Mouse (Mus musculus) C2C12 (cell line): ENCODE results near the gene Mapkap1. TPM values are rescaled to one million over a fixed set of nuclear protein-coding genes. Genes with fewer than 3 reads are reported as not detected.
A peak's percentile ranks its signal among the peaks of the same experiment; 100 is the strongest.

Experiments used
- H3K27me3 ChIP-seq: one replicate; pipeline ENCODE4 v1.6.1; 2011; ENCODE audit not compliant: control insufficient read depth, insufficient read depth, insufficient read length
- H3K36me3 ChIP-seq: one replicate; pipeline ENCODE4 v1.6.1; 2011; ENCODE audit not compliant: control insufficient read depth, insufficient read depth
- H3K4me3 ChIP-seq: one replicate; pipeline ENCODE4 v1.5.1; 2011; ENCODE audit warnings: mild to moderate bottlenecking, control low read depth; ENCODE audit not compliant: poor library complexity, insufficient read depth, severe bottlenecking
- H3K79me2 ChIP-seq: one replicate; pipeline ENCODE4 v1.6.1; 2011; ENCODE audit not compliant: control insufficient read depth, insufficient read depth
- H3K79me3 ChIP-seq: one replicate; pipeline ENCODE4 v1.6.1; 2011; ENCODE audit warnings: low read depth, control low read depth
- H3ac ChIP-seq: one replicate; pipeline ENCODE3; 2011; ENCODE audit warnings: low read depth; ENCODE audit not compliant: control insufficient read depth, insufficient read length
- CEBPB ChIP-seq: IDR thresholded peaks from one replicate; pipeline ENCODE4 v1.6.1; 2011; ENCODE audit warnings: low read depth, mild to moderate bottlenecking, control low read depth, moderate library complexity
- CTCF ChIP-seq: IDR thresholded peaks from one replicate; pipeline ENCODE4 v1.5.1; 2011; ENCODE audit not compliant: control insufficient read depth, insufficient read depth, insufficient read length
- FOSL1 ChIP-seq: IDR thresholded peaks from one replicate; pipeline ENCODE4 v1.8.0; 2011; ENCODE audit warnings: mild to moderate bottlenecking, low read length; ENCODE audit not compliant: poor library complexity, insufficient read depth, severe bottlenecking
- MAX ChIP-seq: IDR thresholded peaks from one replicate; pipeline ENCODE4 v1.6.1; 2011; ENCODE audit warnings: mild to moderate bottlenecking, control low read depth
- MYOD1 ChIP-seq: IDR thresholded peaks from one replicate; pipeline ENCODE4 v1.6.1; 2011; ENCODE audit warnings: low read depth; ENCODE audit not compliant: control insufficient read depth, insufficient read length
- MYOG ChIP-seq: IDR thresholded peaks from one replicate; pipeline ENCODE4 v1.6.1; 2011; ENCODE audit not compliant: control insufficient read depth, insufficient read length; ENCODE audit errors: extremely low read depth
- USF1 ChIP-seq: IDR thresholded peaks from one replicate; pipeline ENCODE4 v1.6.1; 2011; ENCODE audit warnings: low read depth, mild to moderate bottlenecking, control low read depth, moderate library complexity
- polyA plus RNA-seq: library from polyadenylated mRNA; unstranded; fragments of >200 nt; fragmentation: generic; extraction: Trizol; gene quantifications from one replicate; pipeline ENCODE4 v1.2.1, GENCODE M21; 2012; ENCODE audit warnings: missing spikeins

The Mapkap1 gene
- polyA plus RNA-seq, 1 experiment = 33.2 TPM

DNA sequence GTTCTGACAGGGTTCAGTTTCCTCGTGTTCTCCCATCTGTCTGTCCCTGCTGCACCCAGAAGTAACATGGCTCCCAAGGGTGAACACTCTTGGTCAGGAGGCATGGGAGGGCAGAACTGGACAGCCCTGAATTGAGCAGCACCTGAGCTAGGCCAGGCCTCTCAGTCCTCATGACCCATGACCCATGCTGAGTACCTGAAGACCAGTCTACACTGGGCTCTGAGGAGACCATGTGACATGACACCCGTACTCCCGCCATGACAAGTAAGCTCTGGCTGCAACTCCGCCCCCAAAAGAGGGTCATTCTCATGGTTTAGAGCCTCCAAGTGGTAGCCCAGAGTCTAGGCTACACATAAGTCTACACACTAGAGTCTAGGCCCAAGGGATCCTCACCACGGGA lies 233.2 kb downstream of the Mapkap1 start:
- no peaks in the 10 kb centered on the region for H3K79me2 ChIP-seq
- TF ChIP-seq MYOG (no peak), CEBPB (no peak), MAX (no peak), FOSL1 (no peak)
- H3K27me3 ChIP-seq = no peaks in the 10 kb centered on the region
- no peaks in the 10 kb centered on the region for H3K79me3 ChIP-seq
- no peaks in the 10 kb centered on the region for H3K36me3 ChIP-seq
- no peak overlapping the region for H3K4me3 ChIP-seq
- H3ac ChIP-seq = no peak overlapping the region

DNA sequence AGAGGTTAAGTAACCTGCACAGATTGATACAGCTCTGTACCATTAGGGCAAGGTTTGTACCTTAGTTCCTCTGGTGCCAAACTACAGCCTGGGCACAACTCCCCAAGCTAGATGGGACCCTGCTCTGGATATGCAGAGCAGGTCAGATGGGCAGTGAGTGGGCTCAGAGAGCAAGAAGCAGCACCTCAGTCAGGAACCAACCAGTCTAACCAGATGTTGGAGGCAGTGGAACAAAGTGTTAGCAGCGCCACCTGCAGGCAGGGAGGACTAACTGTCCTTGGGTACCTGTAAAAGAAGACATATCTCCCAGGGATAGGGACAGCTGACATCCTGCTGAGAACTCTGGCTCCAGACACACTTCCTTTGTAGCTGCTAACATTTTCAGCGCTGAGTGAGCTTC lies 235.8 kb downstream of the Mapkap1 start:
- Histone ChIP-seq H3K4me3 (no peak overlapping the region), H3K27me3 (no peaks in the 10 kb centered on the region), H3ac (no peak overlapping the region), H3K79me2 (no peaks in the 10 kb centered on the region), H3K79me3 (no peaks in the 10 kb centered on the region), H3K36me3 (no peaks in the 10 kb centered on the region)
- no peak for TF ChIP-seq FOSL1
- TF ChIP-seq MYOD1 = no peak
- peak; percentile 15 for TF ChIP-seq CTCF

DNA sequence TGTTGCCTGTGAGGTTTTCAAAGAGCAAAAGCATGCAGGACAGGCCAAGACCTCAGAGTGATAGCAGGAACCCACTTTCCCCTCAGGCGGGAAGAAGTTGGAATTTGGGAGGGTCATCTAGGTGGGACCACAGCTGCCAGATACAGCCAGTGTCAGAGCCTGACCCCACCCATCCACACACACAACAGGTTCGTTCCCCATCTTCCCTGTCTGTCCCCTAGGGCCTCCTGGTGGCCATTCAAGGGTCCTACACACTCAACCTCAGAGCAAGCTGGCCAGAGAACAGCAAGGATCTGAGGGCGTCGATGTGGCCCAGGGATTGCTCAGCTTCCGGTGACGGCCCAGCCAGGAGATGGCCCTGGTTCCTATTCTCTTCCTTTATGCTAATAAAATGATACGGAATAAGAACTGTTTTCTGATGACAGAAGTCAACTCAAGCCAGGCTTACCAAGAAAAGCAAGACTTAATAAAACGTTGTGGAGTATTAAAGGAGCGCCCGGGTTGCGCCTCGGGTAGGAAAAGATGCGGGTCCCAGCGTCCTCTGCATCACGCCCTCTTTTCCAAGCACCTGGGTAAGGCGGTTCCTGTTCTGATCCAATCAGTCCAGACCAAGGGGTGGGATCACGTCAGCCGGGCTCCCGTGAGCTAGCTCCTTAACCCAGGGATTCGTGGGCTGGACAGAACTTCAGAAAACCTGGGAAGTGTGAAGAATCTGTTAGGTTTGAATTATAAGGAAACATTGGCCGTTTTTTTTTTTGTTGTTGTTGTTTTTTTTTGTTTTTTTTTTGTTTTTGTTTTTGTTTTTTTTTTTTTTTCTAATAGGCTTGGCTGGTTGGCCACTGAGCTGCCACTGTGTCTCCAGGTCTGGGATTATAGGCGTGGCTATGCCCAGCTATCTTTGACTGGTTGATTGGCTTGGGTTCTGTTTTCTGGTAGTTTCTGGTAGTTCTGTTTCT lies 238.3 kb downstream of the Mapkap1 start:
- Histone ChIP-seq H3K36me3 (no peaks in the 10 kb centered on the region), H3K79me2 (no peaks in the 10 kb centered on the region), H3ac (no peak overlapping the region), H3K79me3 (no peaks in the 10 kb centered on the region), H3K4me3 (no peak overlapping the region), H3K27me3 (no peaks in the 10 kb centered on the region)
- TF ChIP-seq CTCF (no peak), FOSL1 (no peak), MAX (no peak), USF1 (no peak), MYOD1 (no peak), CEBPB (no peak), MYOG (no peak)

DNA sequence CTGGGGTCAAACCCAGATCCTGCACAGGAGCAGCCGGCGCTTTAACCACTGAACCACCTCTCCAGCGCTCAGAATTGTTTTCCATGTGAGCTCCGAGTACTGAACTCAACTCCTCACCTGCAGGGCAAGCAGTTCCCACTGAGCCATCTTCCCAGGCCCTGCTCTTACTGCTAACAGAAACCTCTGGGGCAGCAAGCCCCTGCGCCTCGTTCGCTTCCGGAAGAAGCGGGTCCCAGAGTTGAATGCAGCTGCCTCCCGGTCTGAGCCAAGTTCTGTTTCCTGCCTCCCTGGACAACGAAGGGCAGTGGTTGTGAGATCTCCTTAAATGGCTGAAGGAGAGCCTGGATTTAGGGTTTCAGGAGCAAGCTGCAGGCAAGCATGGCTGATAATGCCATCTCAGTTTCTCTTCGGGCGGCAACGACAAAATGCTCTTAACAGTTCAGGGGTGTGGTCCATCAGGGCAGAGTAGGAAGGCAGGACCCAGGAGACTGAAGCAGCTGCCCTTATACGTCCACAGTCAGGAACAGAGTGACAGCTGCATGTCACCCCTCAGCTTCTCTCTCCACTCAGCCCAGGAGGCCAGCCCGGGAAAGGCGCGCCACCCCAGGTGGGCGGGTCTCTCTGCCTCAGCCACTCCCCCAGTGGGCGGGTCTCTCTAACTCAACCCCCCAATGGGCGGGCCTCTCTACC lies 239.4 kb downstream of the Mapkap1 start:
- Histone ChIP-seq H3K36me3 (no peaks in the 10 kb centered on the region), H3K4me3 (no peak overlapping the region), H3ac (peak overlapping the region; percentile 19), H3K79me3 (no peaks in the 10 kb centered on the region), H3K27me3 (no peaks in the 10 kb centered on the region), H3K79me2 (no peaks in the 10 kb centered on the region)
- TF ChIP-seq MYOD1 (peak; percentile 81), MAX (no peak)

DNA sequence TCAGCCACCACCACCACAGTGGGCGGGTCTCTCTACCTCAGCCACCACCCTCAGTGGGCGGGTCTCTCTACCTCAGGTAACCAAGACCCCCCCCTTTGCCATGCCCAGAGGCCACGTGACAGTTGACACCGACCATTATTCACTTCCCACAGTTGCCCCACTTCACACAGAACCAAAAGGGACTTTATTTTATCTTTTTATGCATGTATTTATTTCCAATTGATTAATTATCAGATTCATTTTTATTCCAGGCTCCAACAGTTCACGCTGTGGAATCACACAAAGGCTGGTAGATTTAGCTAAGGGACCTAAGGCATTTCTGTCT lies 239.9 kb downstream of the Mapkap1 start:
- Histone ChIP-seq H3K27me3 (no peaks in the 10 kb centered on the region), H3ac (no peak overlapping the region), H3K4me3 (no peak overlapping the region), H3K79me2 (no peaks in the 10 kb centered on the region), H3K36me3 (no peaks in the 10 kb centered on the region), H3K79me3 (no peaks in the 10 kb centered on the region)
- TF ChIP-seq MYOG = no peak
- no peak for TF ChIP-seq FOSL1
- no peak for TF ChIP-seq MYOD1
- TF ChIP-seq CTCF = no peak
- peak; percentile 32 for TF ChIP-seq USF1
- no peak for TF ChIP-seq CEBPB
- no peak for TF ChIP-seq MAX

DNA sequence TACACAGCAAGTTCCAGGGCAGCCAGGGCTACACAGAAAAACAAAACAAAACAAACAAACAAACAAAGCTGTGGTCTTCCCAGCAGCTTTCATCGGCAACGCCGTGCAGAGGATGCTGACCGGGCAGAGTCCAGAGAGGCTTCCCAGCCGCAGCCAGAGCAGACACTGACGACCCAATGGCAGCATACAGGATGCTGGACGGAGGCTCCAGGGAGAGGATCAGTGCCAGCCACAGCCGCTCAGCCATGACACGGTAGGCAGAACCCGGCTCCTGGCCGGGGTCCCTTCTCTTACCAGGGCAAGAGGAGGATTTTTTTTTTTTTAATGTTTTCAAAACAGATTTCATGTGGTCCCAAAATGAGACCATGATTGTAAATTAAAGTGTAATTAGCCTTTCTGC lies 240.8 kb downstream of the Mapkap1 start:
- H3K79me2 ChIP-seq = no peaks in the 10 kb centered on the region
- no peaks in the 10 kb centered on the region for H3K79me3 ChIP-seq
- H3ac ChIP-seq = no peak overlapping the region
- TF ChIP-seq MYOD1 (no peak), CTCF (no peak), MYOG (no peak), USF1 (no peak), MAX (no peak), FOSL1 (no peak)
- no peaks in the 10 kb centered on the region for H3K27me3 ChIP-seq
- no peaks in the 10 kb centered on the region for H3K36me3 ChIP-seq
- no peak overlapping the region for H3K4me3 ChIP-seq
